Mouse (Mus musculus) embryonic fibroblast, embryonic 13.5 days (primary cell): Measurements from ENCODE around the gene Eaf1.

ENCODE experiments used
- CTCF ChIP-seq: IDR thresholded peaks from 2 replicates; pipeline ENCODE4 v1.5.1; 2011; ENCODE audit warnings: mild to moderate bottlenecking, control low read depth, low read length, moderate library complexity, borderline replicate concordance; ENCODE audit not compliant: insufficient read depth
- POLR2A ChIP-seq: IDR thresholded peaks from 2 replicates; pipeline ENCODE4 v1.6.1; 2011; ENCODE audit warnings: low read depth, mild to moderate bottlenecking, control low read depth, low read length, moderate library complexity

DNA sequence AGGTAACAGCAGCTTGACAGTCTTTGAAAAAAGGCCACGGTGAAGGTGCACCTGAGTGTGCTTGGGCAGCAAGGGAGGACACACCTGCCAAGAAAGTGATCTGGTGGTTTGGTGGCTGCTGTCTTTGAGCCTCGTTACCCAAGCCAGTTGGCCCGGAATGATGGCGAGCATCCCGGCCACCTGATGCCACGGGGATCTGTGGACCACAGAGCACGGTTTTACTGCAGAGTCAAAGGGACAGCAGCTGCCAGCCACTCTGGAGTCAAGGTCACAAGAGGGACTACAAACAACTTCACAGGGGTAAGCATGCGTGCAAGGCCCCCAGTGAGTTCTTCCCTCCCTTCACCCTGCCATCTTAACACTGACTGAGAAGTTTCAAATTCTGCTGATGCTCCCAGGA is 63.1 kb downstream of the Eaf1 start:
- TF ChIP-seq CTCF (no peak), POLR2A (no peak)
